Mouse (Mus musculus) CH12.LX (cell line): ENCODE results near the gene Psmd3. TPM values are rescaled to one million over a fixed set of nuclear protein-coding genes. Genes with fewer than 3 reads are reported as not detected.
A peak's percentile ranks its signal among the peaks of the same experiment; 100 is the strongest.

Experiments
- DNase-seq: peaks from one replicate; pipeline ENCODE4 v3.0.0-alpha.2; 2013; ENCODE audit errors: extremely low read depth
- H3K27ac ChIP-seq: 2 replicates; pipeline ENCODE4 v1.5.1; 2012; ENCODE audit warnings: low read depth, mild to moderate bottlenecking, control low read depth, moderate library complexity; ENCODE audit not compliant: insufficient read depth
- H3K27me3 ChIP-seq: replicated peaks from 2 replicates; pipeline ENCODE3; 2012; ENCODE audit warnings: inconsistent platforms
- H3K36me3 ChIP-seq, 2 experiments: replicated peaks in 1 of 2; 2 replicates each; pipeline versions ENCODE3 to v1.6.1; 2012; ENCODE audit warnings: inconsistent platforms in 1 of 2, low read length in 1 of 2, mild to moderate bottlenecking in 1 of 2, mixed read lengths in 1 of 2, moderate library complexity in 1 of 2; ENCODE audit not compliant: control insufficient read depth in 1 of 2, insufficient read depth in 1 of 2
- H3K4me1 ChIP-seq, 2 experiments: 2 replicates each; pipeline ENCODE4 v1.6.1; 2012; ENCODE audit warnings: inconsistent platforms in 1 of 2, moderate library complexity in 1 of 2; ENCODE audit not compliant: insufficient read depth in 2 of 2, control insufficient read depth in 1 of 2
- H3K4me2 ChIP-seq: 2 replicates; pipeline ENCODE4 v1.6.1; 2012; ENCODE audit warnings: low read depth, mild to moderate bottlenecking, control low read depth; ENCODE audit not compliant: poor library complexity, insufficient read depth, severe bottlenecking
- H3K4me3 ChIP-seq, 3 experiments: fragments of 150-350 bp in 1 of 3; sonication (generic) in 1 of 3; replicated peaks in 1 of 3; 2 replicates each; pipeline versions ENCODE3 to v1.5.1; 2011 to 2012; ENCODE audit warnings: low read depth in 2 of 3, low read length in 2 of 3, mild to moderate bottlenecking in 2 of 3, moderate library complexity in 2 of 3, control low read depth in 1 of 3, improper control_type of control experiment in 1 of 3, inconsistent platforms in 1 of 3, mixed read lengths in 1 of 3; ENCODE audit not compliant: poor library complexity in 1 of 3
- H3K79me2 ChIP-seq: replicated peaks from 2 replicates; pipeline ENCODE4 v1.6.1; 2012; ENCODE audit warnings: mild to moderate bottlenecking, moderate library complexity; ENCODE audit not compliant: control insufficient read depth, poor library complexity, insufficient read depth, severe bottlenecking; ENCODE audit errors: extremely low read depth
- H3K9ac ChIP-seq: 2 replicates; pipeline ENCODE4 v1.6.1; 2012; ENCODE audit warnings: low read depth, mild to moderate bottlenecking, control low read depth, moderate library complexity; ENCODE audit not compliant: insufficient read depth
- H3K9me3 ChIP-seq: replicated peaks from 2 replicates; pipeline ENCODE3; 2012; ENCODE audit warnings: low read length, inconsistent platforms, mixed read lengths
- BHLHE40 ChIP-seq: IDR thresholded peaks from 2 replicates; pipeline ENCODE4 v1.6.1; 2011; ENCODE audit warnings: mild to moderate bottlenecking, low read depth, low read length, improper control_type of control experiment
- CTCF ChIP-seq, 2 experiments: IDR thresholded peaks in 1 of 2; conservative IDR thresholded peaks in 1 of 2; 2 replicates each; pipeline ENCODE4 v1.5.1; 2011 to 2012; ENCODE audit warnings: low read depth in 2 of 2, low read length in 2 of 2, improper control_type of control experiment in 1 of 2, inconsistent platforms in 1 of 2, mild to moderate bottlenecking in 1 of 2, moderate library complexity in 1 of 2
- ELF1 ChIP-seq: IDR thresholded peaks from 2 replicates; pipeline ENCODE4 v1.6.1; 2014; ENCODE audit warnings: low read depth, mild to moderate bottlenecking, inconsistent platforms, low read length, improper control_type of control experiment
- EP300 ChIP-seq: IDR thresholded peaks from 2 replicates; pipeline ENCODE4 v1.6.1; 2011; ENCODE audit warnings: low read length, improper control_type of control experiment
- GABPA ChIP-seq: IDR thresholded peaks from 2 replicates; pipeline ENCODE4 v1.6.1; 2012; ENCODE audit warnings: low read depth, low read length, improper control_type of control experiment, inconsistent platforms; ENCODE audit not compliant: insufficient replicate concordance
- JUN ChIP-seq: IDR thresholded peaks from 2 replicates; pipeline ENCODE4 v1.6.1; 2011; ENCODE audit warnings: low read depth, mild to moderate bottlenecking, low read length, improper control_type of control experiment, moderate library complexity; ENCODE audit not compliant: insufficient read depth
- KAT2A ChIP-seq: IDR thresholded peaks from 2 replicates; pipeline ENCODE4 v1.6.1; 2012; ENCODE audit warnings: low read length, improper control_type of control experiment, inconsistent platforms; ENCODE audit not compliant: insufficient replicate concordance
- MAFK ChIP-seq: IDR thresholded peaks from 2 replicates; pipeline ENCODE4 v1.6.1; 2011; ENCODE audit warnings: low read length, improper control_type of control experiment; ENCODE audit not compliant: insufficient replicate concordance
- MEF2A ChIP-seq: IDR thresholded peaks from 2 replicates; pipeline ENCODE4 v1.6.1; 2014; ENCODE audit warnings: low read depth, mild to moderate bottlenecking, inconsistent platforms, low read length, improper control_type of control experiment, borderline replicate concordance
- MYC ChIP-seq: IDR thresholded peaks from 2 replicates; pipeline ENCODE4 v1.6.1; 2011; ENCODE audit warnings: low read depth, mild to moderate bottlenecking, improper control_type of control experiment, low read length
- NELFE ChIP-seq: IDR thresholded peaks from 2 replicates; pipeline ENCODE4 v1.6.1; 2011; ENCODE audit warnings: low read depth, low read length, improper control_type of control experiment
- PAX5 ChIP-seq: IDR thresholded peaks from 2 replicates; pipeline ENCODE4 v1.6.1; 2012; ENCODE audit warnings: low read length, inconsistent platforms, mixed read lengths
- POLR2A ChIP-seq: IDR thresholded peaks from 2 replicates; pipeline ENCODE4 v1.6.1; 2011; ENCODE audit warnings: low read depth, mild to moderate bottlenecking, improper control_type of control experiment, low read length
- POLR2AphosphoS2 ChIP-seq: IDR thresholded peaks from 2 replicates; pipeline ENCODE4 v1.6.1; 2011; ENCODE audit warnings: low read depth, low read length, improper control_type of control experiment
- SMC3 ChIP-seq: IDR thresholded peaks from 2 replicates; pipeline ENCODE4 v1.6.1; 2011; ENCODE audit warnings: low read depth, low read length, improper control_type of control experiment
- TCF12 ChIP-seq: IDR thresholded peaks from 2 replicates; pipeline ENCODE4 v1.6.1; 2014; ENCODE audit warnings: low read depth, mild to moderate bottlenecking, inconsistent platforms, low read length, improper control_type of control experiment
- dilution Hi-C: fragments of 300-500 bp; cut with MboI; formaldehyde crosslinking; loops from 2 replicates; pipeline ENCODE4 v1.14.3; 2020; ENCODE audit warnings: low sequenced_read_pairs; ENCODE audit not compliant: extremely low pct_unique_long_range_greater_than_20kb, extremely low pct_ligation_motif_present
- in situ Hi-C: fragments of 300-500 bp; cut with MboI; formaldehyde crosslinking; loops from 3 replicates; pipeline ENCODE4 v1.14.3; 2019; ENCODE audit warnings: low sequenced_read_pairs, low pct_ligation_motif_present, low pct_unique_long_range_greater_than_20kb, mixed read lengths
- polyA plus RNA-seq: library from polyadenylated mRNA; unstranded; fragments of >175 nt; gene quantifications from 2 replicates; pipeline ENCODE4 v1.2.1, GENCODE M21; 2012; ENCODE audit warnings: low read depth; ENCODE audit not compliant: insufficient read length
- total RNA-seq, 2 experiments: library from RNA; depleted of rRNA; stranded (reverse); fragments of 300-350 nt in 1 of 2; fragments of >200 nt in 1 of 2; gene quantifications; 2 replicates each; pipeline ENCODE4 v1.2.3; 2012 to 2014

Gene Psmd3
- total and polyA plus RNA-seq, 3 experiments, result 166 to 354 (median 291) TPM

DNA sequence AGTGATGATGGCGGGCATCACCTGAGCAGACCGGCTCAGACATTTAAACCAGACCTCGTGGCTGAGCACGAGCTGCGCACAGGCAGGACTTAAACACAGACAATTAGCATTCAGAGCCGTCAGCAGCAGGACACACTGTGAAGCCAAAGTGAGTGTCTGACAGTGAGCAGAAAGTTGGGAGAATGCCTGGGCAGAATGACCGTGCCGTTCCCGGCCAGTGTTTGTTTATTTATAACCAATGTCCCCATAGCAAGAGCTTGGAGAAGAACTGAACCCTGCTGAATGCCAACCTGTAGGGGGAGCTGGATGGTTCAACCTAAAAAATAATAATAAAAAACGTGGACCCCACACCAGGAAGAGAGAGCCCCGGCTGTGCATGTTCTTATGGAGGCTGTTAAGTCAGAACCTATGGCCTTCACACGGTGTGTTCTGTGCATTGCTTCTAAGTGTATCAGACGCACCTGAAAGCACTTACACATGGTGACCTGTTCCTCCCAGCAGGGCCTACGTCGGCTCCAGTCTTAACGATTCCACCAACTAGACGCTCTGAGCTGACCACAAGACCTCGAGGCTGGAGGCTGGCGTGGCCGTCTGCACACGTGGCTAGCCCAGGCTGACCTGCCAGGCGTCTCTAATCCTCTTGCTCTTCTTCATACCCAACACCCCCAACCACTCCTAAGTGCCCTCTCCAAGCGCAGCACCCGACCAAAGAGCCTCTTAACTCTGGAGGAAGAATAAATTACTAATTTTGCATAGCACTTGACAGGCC, 39.3 kb downstream of the Psmd3 start:
- no peak overlapping the region for H3K4me2 ChIP-seq

DNA sequence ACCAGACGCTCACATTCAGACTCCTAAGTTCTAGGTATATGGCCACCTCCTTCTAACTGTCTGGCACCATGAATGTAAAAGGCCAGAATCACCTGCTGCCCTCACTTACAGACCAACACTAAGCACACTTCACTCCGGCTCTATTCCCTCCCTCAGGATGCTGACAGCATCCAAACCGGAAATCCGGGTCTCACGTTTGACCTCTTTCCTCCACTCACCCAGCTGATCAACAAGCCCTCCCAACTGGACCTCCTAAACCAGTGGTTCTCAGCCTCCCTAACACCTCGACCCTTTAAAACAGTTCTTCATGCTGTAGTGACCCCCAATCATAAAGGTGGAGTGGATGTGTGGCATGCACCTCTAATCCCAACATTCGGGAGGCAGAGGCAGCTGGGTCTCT, 40.7 kb downstream of the Psmd3 start:
- DNase-seq, result no peak
- in situ Hi-C loops (loop anchor here (10.0 kb wide), 1 partner anchor 62 kb away; no protein-coding TSS in a partner anchor), dilution Hi-C loops (no loop called here)
- Histone ChIP-seq H3K36me3 (peaks cover 42 to 90% of the 10 kb centered on the region in 2 experiments), H3K4me2 (no peak overlapping the region), H3K9ac (no peak overlapping the region), H3K79me2 (peaks cover 4% of the 10 kb centered on the region; the same call in 1 of the 2 replicates), H3K4me3 (no peak overlapping the region), H3K27me3 (no peaks in the 10 kb centered on the region), H3K4me1 (peaks cover 0 to 9% of the 10 kb centered on the region in 2 experiments; a peak in 1 of 4 replicates), H3K27ac (no peak overlapping the region), H3K9me3 (no peaks in the 10 kb centered on the region)
- no peak for TF ChIP-seq KAT2A
- TF ChIP-seq POLR2AphosphoS2, result no peak
- TF ChIP-seq GABPA, result no peak
- TF ChIP-seq MEF2A, result no peak
- TF ChIP-seq NELFE, result no peak
- TF ChIP-seq MYC, result no peak
- TF ChIP-seq POLR2A, result no peak
- TF ChIP-seq SMC3, result no peak
- TF ChIP-seq CTCF (conservative IDR thresholded peaks at IDR 0.05 in 1 of 2, IDR thresholded peaks at IDR 0.05 in 1 of 2; ENCODE audit: low read depth in 2 of 2, low read length in 2 of 2), result no peak
- TF ChIP-seq MAFK, result no peak
- no peak for TF ChIP-seq PAX5
- no peak for TF ChIP-seq JUN

More for the DNA sequence above, 39.3 kb downstream of the Psmd3 start:
- in situ Hi-C loops, result loop anchor here (10.0 kb wide), 1 partner anchor 63 kb away; no protein-coding TSS in a partner anchor
- no peak overlapping the region for H3K4me3 ChIP-seq
- H3K9ac ChIP-seq, result no peak overlapping the region
- H3K36me3 ChIP-seq, result peaks cover 43 to 91% of the 10 kb centered on the region in 2 experiments
- dilution Hi-C loops, result no loop called here
- H3K79me2 ChIP-seq, result no peaks in the 10 kb centered on the region
- TF ChIP-seq BHLHE40 (no peak), SMC3 (0 out of 2 replicates have a peak, but pooled peaks have one; percentile 10), ELF1 (no peak), EP300 (no peak), TCF12 (no peak), CTCF (conservative IDR thresholded peaks at IDR 0.05 in 1 of 2, IDR thresholded peaks at IDR 0.05 in 1 of 2; ENCODE audit: low read depth in 2 of 2, low read length in 2 of 2) (peak in 1 of 2 experiments; percentile 38; a peak in 1 of 4 replicates)
- H3K9me3 ChIP-seq, result no peaks in the 10 kb centered on the region
- H3K4me1 ChIP-seq, result peaks cover 0 to 4% of the 10 kb centered on the region in 2 experiments; a peak in 1 of 4 replicates
- DNase-seq, result no peak
- H3K27me3 ChIP-seq, result no peaks in the 10 kb centered on the region
- H3K27ac ChIP-seq, result no peak overlapping the region
